ENCODE assay signal across 16 mouse cellular contexts in genomic region chr14:30138379-30138964, GRCm38 (mm10).
DNase-seq lines count a peak whose midpoint lies in the region; ATAC-seq lines count a peak whose summit lies in the region.
"Had no signal": no experiment of that assay in that cellular context is flagged by ENCODE, and none has a peak within 500 bp of the region (broad histone marks: within the 10 kb centered on the region; RNA-seq: fewer than 3 reads in every experiment).

No protein-coding gene starts in this region.

- H3K4me3 ChIP-seq in kidney, embryonic 14.5 days (ENCODE audit: low read length): no peak overlapping the region
- H3K4me3 ChIP-seq in hindbrain, embryonic 13.5 days: no peak overlapping the region
- no peak overlapping the region for H3K4me3 ChIP-seq in forebrain, embryonic 13.5 days
- H3K4me3 ChIP-seq: embryonic facial prominence, embryonic 13.5 days; forebrain, embryonic 12.5 days; liver, embryonic 15.5 days; neural tube, embryonic 13.5 days had no signal

- H3K27me3 ChIP-seq in kidney, embryonic 14.5 days (ENCODE audit: control insufficient read depth, insufficient read depth, low read length): no peaks in the 10 kb centered on the region
- H3K27me3 ChIP-seq in hindbrain, embryonic 13.5 days: peaks cover 29% of the 10 kb centered on the region
- H3K27me3 ChIP-seq in forebrain, embryonic 13.5 days: no peaks in the 10 kb centered on the region
- H3K27me3 ChIP-seq: embryonic facial prominence, embryonic 13.5 days; forebrain, embryonic 12.5 days; liver, embryonic 15.5 days; neural tube, embryonic 13.5 days had no signal

- ATAC-seq in kidney, embryonic 14.5 days (ENCODE audit: low FRiP score, low TSS enrichment): peak; percentile 50; the same call in 1 of the 2 replicates
- ATAC-seq in hindbrain, embryonic 13.5 days (ENCODE audit: low FRiP score): peak; percentile 71
- ATAC-seq in forebrain, embryonic 13.5 days: no peak

- WGBS in kidney, embryonic 14.5 days: 34% methylated on average over 11 of the region's 11 CpGs
- WGBS in hindbrain, embryonic 13.5 days: 37% methylated on average over 11 of the region's 11 CpGs
- 67% methylated on average over 11 of the region's 11 CpGs for WGBS in forebrain, embryonic 13.5 days

- DNase-seq in kidney, adult 11 months: no peak
- peak; percentile 17 for DNase-seq in thymus, postnatal 14 days
- DNase-seq in thymus, postnatal 25 days: no peak
- peak; percentile 10 for DNase-seq in retina, embryonic 14.5 days (ENCODE audit: low spot score)
- DNase-seq in testis, postnatal 14 days (ENCODE audit: low spot score): no peak
- DNase-seq: adrenal gland, postnatal 25 days; gastrocnemius, postnatal 14 days had no signal

- H3K4me1 ChIP-seq in kidney, embryonic 14.5 days (ENCODE audit: control insufficient read depth, insufficient read depth, low read length): no peaks in the 10 kb centered on the region
- H3K4me1 ChIP-seq in hindbrain, embryonic 13.5 days (replicated peaks): peaks cover 5% of the 10 kb centered on the region; the same call in 1 of the 2 replicates
- H3K4me1 ChIP-seq in forebrain, embryonic 13.5 days: 0 out of 2 replicates have a peak, but pooled peaks cover 4% of the 10 kb centered on the region
- H3K4me1 ChIP-seq: liver, embryonic 15.5 days had no signal

- no peaks in the 10 kb centered on the region for H3K36me3 ChIP-seq in kidney, embryonic 14.5 days (ENCODE audit: control insufficient read depth, insufficient read depth, low read length)
- peaks cover 14% of the 10 kb centered on the region for H3K36me3 ChIP-seq in hindbrain, embryonic 13.5 days
- no peaks in the 10 kb centered on the region for H3K36me3 ChIP-seq in forebrain, embryonic 13.5 days (ENCODE audit: poor library complexity, severe bottlenecking)
- H3K36me3 ChIP-seq: forebrain, embryonic 12.5 days; G1E; liver, embryonic 15.5 days; neural tube, embryonic 13.5 days had no signal

- no peaks in the 10 kb centered on the region for H3K9me3 ChIP-seq in kidney, embryonic 14.5 days (ENCODE audit: control insufficient read depth, low read length)
- no peaks in the 10 kb centered on the region for H3K9me3 ChIP-seq in hindbrain, embryonic 13.5 days
- no peaks in the 10 kb centered on the region for H3K9me3 ChIP-seq in forebrain, embryonic 13.5 days (replicated peaks)
- H3K9me3 ChIP-seq: embryonic facial prominence, embryonic 13.5 days; forebrain, embryonic 12.5 days; G1E; liver, embryonic 15.5 days; neural tube, embryonic 13.5 days had no signal

- no peak overlapping the region for H3K27ac ChIP-seq in kidney, embryonic 14.5 days (ENCODE audit: low read depth, low read length)
- H3K27ac ChIP-seq in hindbrain, embryonic 13.5 days: no peak overlapping the region
- H3K27ac ChIP-seq in forebrain, embryonic 13.5 days: no peak overlapping the region
- H3K27ac ChIP-seq: embryonic facial prominence, embryonic 13.5 days; forebrain, embryonic 12.5 days; liver, embryonic 15.5 days; neural tube, embryonic 13.5 days had no signal

- H3K9ac ChIP-seq in kidney, embryonic 14.5 days (ENCODE audit: low read depth, low read length): no peak overlapping the region
- no peak overlapping the region for H3K9ac ChIP-seq in hindbrain, embryonic 13.5 days
- no peak overlapping the region for H3K9ac ChIP-seq in forebrain, embryonic 13.5 days
- H3K9ac ChIP-seq: embryonic facial prominence, embryonic 13.5 days; forebrain, embryonic 12.5 days; liver, embryonic 15.5 days; neural tube, embryonic 13.5 days had no signal

- H3K4me2 ChIP-seq in kidney, embryonic 14.5 days (replicated peaks; ENCODE audit: low read depth, low read length): no peak overlapping the region
- no peak overlapping the region for H3K4me2 ChIP-seq in hindbrain, embryonic 13.5 days
- H3K4me2 ChIP-seq in forebrain, embryonic 13.5 days: no peak overlapping the region
- H3K4me2 ChIP-seq: embryonic facial prominence, embryonic 13.5 days; forebrain, embryonic 12.5 days; heart, embryonic 11.5 days; liver, embryonic 15.5 days; neural tube, embryonic 13.5 days had no signal

Comparison
In these comparisons a context has a peak if more than half of its experiments do, and no peak if none do; other contexts are left out.
1. DNase-seq: peak in thymus, postnatal 14 days (single experiment) and retina, embryonic 14.5 days (single experiment); none in kidney, adult 11 months (single experiment), thymus, postnatal 25 days (single experiment) and testis, postnatal 14 days (single experiment).